Mouse (Mus musculus): Measurements from ENCODE around the gene Galnt10. TPM values are rescaled to one million over a fixed set of nuclear protein-coding genes. Genes with fewer than 3 reads are reported as not detected.

Galnt10 gene
- polyA plus RNA-seq, 1 experiment from 2014 or later: 6.1 TPM

- Histone ChIP-seq H3K9ac (replicated peaks; ENCODE audit: low read depth) (no peak overlapping the region), H3K4me3 (ENCODE audit: low read depth, low read length) (no peak overlapping the region), H3K4me1 (ENCODE audit: insufficient read depth, low read depth, low read length) (no peaks in the 10 kb centered on the region; the same call in 1 of the 2 replicates), H3K36me3 (ENCODE audit: insufficient read depth, low read length) (no peaks in the 10 kb centered on the region), H3K9me3 (ENCODE audit: low read length) (no peaks in the 10 kb centered on the region), H3K4me2 (replicated peaks; ENCODE audit: low read depth, low read length) (no peak overlapping the region), H3K27ac (ENCODE audit: low read length) (no peak overlapping the region), H3K27me3 (replicated peaks; ENCODE audit: insufficient read depth, low read length) (no peaks in the 10 kb centered on the region)
- DNase-seq (ENCODE audit: low spot score) (no peak), ATAC-seq (no peak)
- 89% methylated on average over 6 of the region's 6 CpGs for WGBS
- no peak for TF ChIP-seq EP300 (IDR thresholded peaks at IDR 0.05)
- no peak for TF ChIP-seq CTCF (IDR thresholded peaks at IDR 0.05)
Measured at GRCm38 (mm10) chr11:57658751-57659150, 13.5 kb downstream of the Galnt10 start.

DNA sequence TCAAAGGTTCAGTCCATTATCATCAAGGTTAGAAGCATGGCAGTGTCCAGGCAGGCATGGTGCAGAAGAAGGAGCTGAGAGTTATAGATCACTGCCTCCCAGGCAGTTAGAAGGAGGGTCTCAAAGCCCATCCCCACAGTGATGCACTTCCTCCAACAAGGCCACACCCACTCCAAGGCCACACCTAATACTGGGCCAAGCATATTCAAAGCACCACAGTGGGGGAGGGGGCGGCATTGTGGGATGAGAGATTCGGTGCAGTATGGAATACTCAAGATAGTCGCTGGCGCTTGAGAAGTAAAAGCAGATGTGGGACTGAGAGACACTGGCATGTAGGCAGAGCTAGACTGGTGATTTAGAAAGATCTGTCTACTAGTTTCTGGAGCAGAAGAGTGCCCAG is 14.9 kb downstream of the Galnt10 start:
- DNase-seq (ENCODE audit: low spot score): no peak
- no peak overlapping the region for H3K9ac ChIP-seq (replicated peaks; ENCODE audit: low read depth)

GRCm38 (mm10) chr11:57660814-57661213 is 15.6 kb downstream of the Galnt10 start:
- no peak for DNase-seq (ENCODE audit: low spot score)
- Histone ChIP-seq H3K4me2 (replicated peaks; ENCODE audit: low read depth, low read length) (no peak overlapping the region), H3K36me3 (ENCODE audit: insufficient read depth, low read length) (no peaks in the 10 kb centered on the region), H3K27ac (ENCODE audit: low read length) (no peak overlapping the region), H3K9ac (replicated peaks; ENCODE audit: low read depth) (no peak overlapping the region), H3K4me1 (ENCODE audit: insufficient read depth, low read depth, low read length) (no peaks in the 10 kb centered on the region), H3K27me3 (replicated peaks; ENCODE audit: insufficient read depth, low read length) (no peaks in the 10 kb centered on the region), H3K9me3 (ENCODE audit: low read length) (no peaks in the 10 kb centered on the region), H3K4me3 (ENCODE audit: low read depth, low read length) (no peak overlapping the region)
- 35% methylated on average over 5 of the region's 5 CpGs for WGBS
- peak; percentile 28; the same call in 1 of the 2 replicates for ATAC-seq
- no peak for TF ChIP-seq CTCF (IDR thresholded peaks at IDR 0.05)
- no peak for TF ChIP-seq EP300 (IDR thresholded peaks at IDR 0.05)

More for the DNA sequence above, 14.9 kb downstream of the Galnt10 start:
- TF ChIP-seq EP300 (IDR thresholded peaks at IDR 0.05) (no peak), CTCF (IDR thresholded peaks at IDR 0.05) (no peak)
- H3K27ac ChIP-seq (ENCODE audit: low read length): no peak overlapping the region
- H3K4me1 ChIP-seq (ENCODE audit: insufficient read depth, low read depth, low read length): no peaks in the 10 kb centered on the region; the same call in 1 of the 2 replicates
- no peak for ATAC-seq
- H3K27me3 ChIP-seq (replicated peaks; ENCODE audit: insufficient read depth, low read length): no peaks in the 10 kb centered on the region
- WGBS: 88% methylated on average over 4 of the region's 4 CpGs
- no peaks in the 10 kb centered on the region for H3K36me3 ChIP-seq (ENCODE audit: insufficient read depth, low read length)
- H3K9me3 ChIP-seq (ENCODE audit: low read length): no peaks in the 10 kb centered on the region
- H3K4me3 ChIP-seq (ENCODE audit: low read depth, low read length): no peak overlapping the region
- no peak overlapping the region for H3K4me2 ChIP-seq (replicated peaks; ENCODE audit: low read depth, low read length)

DNA sequence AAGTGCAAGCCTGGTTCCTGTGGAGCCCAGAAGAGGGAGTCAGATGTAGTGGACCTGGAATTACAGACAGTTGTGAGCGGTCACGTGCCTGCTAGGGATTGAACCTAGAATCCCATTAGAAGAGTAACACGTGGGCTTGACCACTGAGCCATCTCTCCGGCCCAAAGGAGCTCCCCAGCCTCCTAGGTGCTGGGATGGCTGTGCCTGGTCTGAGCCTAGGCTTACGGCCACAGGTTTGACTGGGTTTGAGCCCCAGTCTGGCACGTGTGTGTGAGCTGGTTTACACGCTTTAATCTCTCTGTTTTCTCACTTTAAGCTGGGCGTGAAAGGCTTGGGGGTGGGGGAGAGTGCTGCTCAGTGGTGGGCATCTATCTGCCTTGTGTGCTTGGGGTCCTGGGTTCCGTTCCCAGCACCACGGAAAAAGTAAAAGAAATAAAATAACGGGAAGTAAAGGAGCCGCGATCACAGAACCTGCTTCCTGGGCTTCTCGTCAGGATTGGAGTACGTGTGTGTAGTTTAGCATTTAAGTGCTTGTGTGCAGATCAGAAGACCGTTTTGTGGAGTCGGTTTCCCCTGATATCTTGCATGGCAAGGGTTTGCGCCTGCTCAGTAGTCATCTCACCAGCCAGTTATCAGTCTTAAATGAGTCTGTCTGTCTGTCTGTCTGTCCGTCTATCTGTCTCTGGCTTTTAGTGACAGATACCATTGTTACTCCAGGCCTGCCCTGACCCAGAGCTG is 16.4 kb downstream of the Galnt10 start:
- Histone ChIP-seq H3K4me1 (ENCODE audit: insufficient read depth, low read depth, low read length) (no peaks in the 10 kb centered on the region), H3K27ac (ENCODE audit: low read length) (no peak overlapping the region), H3K36me3 (ENCODE audit: insufficient read depth, low read length) (no peaks in the 10 kb centered on the region), H3K4me3 (ENCODE audit: low read depth, low read length) (no peak overlapping the region), H3K27me3 (replicated peaks; ENCODE audit: insufficient read depth, low read length) (no peaks in the 10 kb centered on the region), H3K9ac (replicated peaks; ENCODE audit: low read depth) (no peak overlapping the region), H3K9me3 (ENCODE audit: low read length) (no peaks in the 10 kb centered on the region), H3K4me2 (replicated peaks; ENCODE audit: low read depth, low read length) (no peak overlapping the region)
- no peak for DNase-seq (ENCODE audit: low spot score)
- TF ChIP-seq CTCF (IDR thresholded peaks at IDR 0.05) (no peak), EP300 (IDR thresholded peaks at IDR 0.05) (no peak)
- 88% methylated on average over 19 of the region's 19 CpGs for WGBS
- no peak for ATAC-seq

DNA sequence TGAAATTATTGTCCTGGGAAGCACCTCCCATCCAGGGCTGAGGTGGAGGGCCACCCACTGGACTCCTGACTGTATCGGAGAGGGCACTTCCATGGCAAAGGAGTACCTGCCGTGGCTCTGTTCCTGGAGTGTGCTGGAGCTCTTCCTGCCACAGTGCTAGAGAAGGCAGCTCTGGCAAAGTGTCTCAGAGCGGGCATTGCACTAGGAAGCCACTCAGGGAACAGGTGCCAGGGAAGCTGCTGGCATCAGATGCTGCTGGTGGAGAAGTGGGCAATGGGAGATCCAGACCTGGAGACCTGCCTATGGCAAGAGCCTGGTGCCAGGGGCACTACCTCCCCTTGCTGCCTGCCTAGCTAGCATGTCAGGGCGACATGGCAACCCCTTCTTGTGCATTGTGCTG is 17.0 kb downstream of the Galnt10 start:
- Histone ChIP-seq H3K9ac (replicated peaks; ENCODE audit: low read depth) (no peak overlapping the region), H3K36me3 (ENCODE audit: insufficient read depth, low read length) (no peaks in the 10 kb centered on the region), H3K4me1 (ENCODE audit: insufficient read depth, low read depth, low read length) (no peaks in the 10 kb centered on the region), H3K4me2 (replicated peaks; ENCODE audit: low read depth, low read length) (no peak overlapping the region), H3K27me3 (replicated peaks; ENCODE audit: insufficient read depth, low read length) (no peaks in the 10 kb centered on the region), H3K27ac (ENCODE audit: low read length) (no peak overlapping the region), H3K4me3 (ENCODE audit: low read depth, low read length) (no peak overlapping the region), H3K9me3 (ENCODE audit: low read length) (no peaks in the 10 kb centered on the region)
- WGBS: 74% methylated on average over 4 of the region's 4 CpGs
- ATAC-seq: no peak
- DNase-seq (ENCODE audit: low spot score): no peak
- no peak for TF ChIP-seq EP300 (IDR thresholded peaks at IDR 0.05)
- no peak for TF ChIP-seq CTCF (IDR thresholded peaks at IDR 0.05)

- 83% methylated on average over 12 of the region's 12 CpGs for WGBS
- no peaks in the 10 kb centered on the region for H3K27me3 ChIP-seq (replicated peaks; ENCODE audit: insufficient read depth, low read length)
- H3K27ac ChIP-seq (ENCODE audit: low read length): no peak overlapping the region
- ATAC-seq: no peak
- TF ChIP-seq CTCF (IDR thresholded peaks at IDR 0.05): no peak
- no peak overlapping the region for H3K4me3 ChIP-seq (ENCODE audit: low read depth, low read length)
- no peaks in the 10 kb centered on the region for H3K4me1 ChIP-seq (ENCODE audit: insufficient read depth, low read depth, low read length)
- H3K9ac ChIP-seq (replicated peaks; ENCODE audit: low read depth): no peak overlapping the region
- no peak for DNase-seq (ENCODE audit: low spot score)
- H3K4me2 ChIP-seq (replicated peaks; ENCODE audit: low read depth, low read length): no peak overlapping the region
- no peaks in the 10 kb centered on the region for H3K36me3 ChIP-seq (ENCODE audit: insufficient read depth, low read length)
- no peaks in the 10 kb centered on the region for H3K9me3 ChIP-seq (ENCODE audit: low read length)
Measured at GRCm38 (mm10) chr11:57663271-57663670, 18.0 kb downstream of the Galnt10 start.

All from lung, postnatal 0 days (tissue).